Comparison of ENCODE assay signal across 14 mouse cellular contexts in genomic region chr5:53880724-53881123, GRCm38 (mm10).
DNase-seq lines count a peak whose midpoint lies in the region; ATAC-seq and TF ChIP-seq lines count a peak whose summit lies in the region.
"Had no signal": no experiment of that assay in that cellular context is flagged by ENCODE, and none has a peak within 500 bp of the region (broad histone marks: within the 10 kb centered on the region; RNA-seq: fewer than 3 reads in every experiment).

No protein-coding gene starts in this region.

- no peak for DNase-seq in gastrocnemius, adult 2 months
- no peak for DNase-seq in gastrocnemius, postnatal 10 days
- peak; percentile 30 for DNase-seq in adipocyte (ENCODE audit: low spot score)
- DNase-seq in heart, postnatal 10 days = peak; percentile 25 to 47
- no peak for DNase-seq in liver, postnatal 0 days
- no peak for DNase-seq in spleen, adult 18-20 months
- no peak for DNase-seq in right cerebral cortex, postnatal 36 days (ENCODE audit: low spot score in 2 of 2)
- no peak for DNase-seq in retina, embryonic 14.5 days (ENCODE audit: low spot score)
- DNase-seq: cerebellum, adult 11-12 months; forebrain, postnatal 0 days had no signal

- no peaks in the 10 kb centered on the region for H3K36me3 ChIP-seq in liver, postnatal 0 days (replicated peaks; ENCODE audit: insufficient read depth, low read length)
- H3K36me3 ChIP-seq: embryonic facial prominence, embryonic 12.5 days had no signal

- WGBS in liver, postnatal 0 days (ENCODE audit: insufficient replicate concordance) = 61% methylated on average over 4 of the region's 4 CpGs

- ATAC-seq in liver, postnatal 0 days = 0 out of 2 replicates have a peak, but pooled peaks have one; percentile 36
- ATAC-seq: forebrain, postnatal 0 days; inflammation-experienced regulatory T-cells, adult 6 months had no signal

- H3K4me2 ChIP-seq in liver, postnatal 0 days (ENCODE audit: low read depth, low read length) = no peak overlapping the region
- H3K4me2 ChIP-seq: embryonic facial prominence, embryonic 12.5 days had no signal

- no peak for TF ChIP-seq CTCF in gastrocnemius, adult 2 months (IDR thresholded peaks at IDR 0.05)
- TF ChIP-seq CTCF in liver, postnatal 0 days (IDR thresholded peaks at IDR 0.05; ENCODE audit: low read depth) = no peak

- peak; percentile 53; the same call in 1 of the 2 replicates for TF ChIP-seq EP300 in liver, postnatal 0 days (IDR thresholded peaks at IDR 0.05; ENCODE audit: low read depth)

- H3K4me3 ChIP-seq in gastrocnemius, adult 2 months = no peak overlapping the region
- H3K4me3 ChIP-seq in liver, postnatal 0 days (ENCODE audit: low read depth, low read length) = no peak overlapping the region
- H3K4me3 ChIP-seq: embryonic facial prominence, embryonic 12.5 days; left cerebral cortex, adult 2 months had no signal

- peak overlapping the region; percentile 29 for H3K27ac ChIP-seq in gastrocnemius, adult 2 months
- no peak overlapping the region for H3K27ac ChIP-seq in liver, postnatal 0 days (ENCODE audit: low read depth)
- H3K27ac ChIP-seq: embryonic facial prominence, embryonic 12.5 days; left cerebral cortex, adult 2 months; liver, embryonic 14.5 days had no signal

- H3K4me1 ChIP-seq in liver, postnatal 0 days (ENCODE audit: insufficient read depth) = no peaks in the 10 kb centered on the region
- H3K4me1 ChIP-seq: embryonic facial prominence, embryonic 12.5 days had no signal

- intact Hi-C loops in gastrocnemius, adult 2 months (cut with DNase I) = no loop called here
- intact Hi-C loops in heart, postnatal 10 days (cut with DNase I) = loop anchor here (5.0 kb wide), 1 partner anchor 47 kb away; no protein-coding TSS in a partner anchor

- no peak overlapping the region for H3K9ac ChIP-seq in liver, postnatal 0 days (replicated peaks)
- H3K9ac ChIP-seq: embryonic facial prominence, embryonic 12.5 days; forebrain, postnatal 0 days; liver, embryonic 14.5 days had no signal

- no peaks in the 10 kb centered on the region for H3K9me3 ChIP-seq in liver, postnatal 0 days (ENCODE audit: low read length)
- H3K9me3 ChIP-seq: embryonic facial prominence, embryonic 12.5 days had no signal

- H3K27me3 ChIP-seq in liver, postnatal 0 days (ENCODE audit: insufficient read depth, low read length) = no peaks in the 10 kb centered on the region
- H3K27me3 ChIP-seq: embryonic facial prominence, embryonic 12.5 days had no signal

Comparison
In these comparisons a context has a peak if more than half of its experiments do, and no peak if none do; other contexts are left out.
1. DNase-seq: peak in adipocyte (single experiment) and heart, postnatal 10 days (2 of 2); none in gastrocnemius, adult 2 months (single experiment), gastrocnemius, postnatal 10 days (single experiment), liver, postnatal 0 days (single experiment), spleen, adult 18-20 months (0 of 2), right cerebral cortex, postnatal 36 days (0 of 2) and retina, embryonic 14.5 days (single experiment).